Mouse (Mus musculus) hindbrain, embryonic 14.5 days (tissue): ENCODE results near the gene Zfp526. TPM values are rescaled to one million over a fixed set of nuclear protein-coding genes. Genes with fewer than 3 reads are reported as not detected.

Source experiments
- ATAC-seq: fragments of 200-750 bp; cut with Nextera tagmentation; 2 replicates; pipeline ENCODE4 v1.8.0; 2017; ENCODE audit warnings: moderate number of reproducible peaks, mild to moderate bottlenecking, moderate TSS enrichment, moderate library complexity; ENCODE audit not compliant: low FRiP score
- DNase-seq: peaks from one replicate; pipeline ENCODE4 v3.0.0-alpha.2; 2015; ENCODE audit warnings: low spot score
- H3K27ac ChIP-seq: fragments of 300-500 bp; sonication (generic); 2 replicates; pipeline ENCODE4 v1.5.1; 2014; ENCODE audit warnings: mild to moderate bottlenecking, moderate library complexity
- H3K27me3 ChIP-seq: fragments of 300-500 bp; sonication (generic); 2 replicates; pipeline ENCODE4 v1.6.1; 2014; ENCODE audit warnings: mild to moderate bottlenecking, low read length, mixed read lengths; ENCODE audit not compliant: control insufficient read depth, insufficient read depth
- H3K36me3 ChIP-seq: fragments of 300-500 bp; sonication (generic); replicated peaks from 2 replicates; pipeline ENCODE4 v1.6.1; 2014; ENCODE audit not compliant: control insufficient read depth, insufficient read depth
- H3K4me1 ChIP-seq: fragments of 300-500 bp; sonication (generic); replicated peaks from 2 replicates; pipeline ENCODE4 v1.6.1; 2014; ENCODE audit warnings: antibody characterized with exemption, low read length, mixed read lengths; ENCODE audit not compliant: control insufficient read depth, insufficient read depth
- H3K4me2 ChIP-seq: fragments of 300-500 bp; sonication (generic); replicated peaks from 2 replicates; pipeline ENCODE4 v1.6.1; 2014; ENCODE audit warnings: mild to moderate bottlenecking, moderate library complexity
- H3K4me3 ChIP-seq: fragments of 300-500 bp; sonication (generic); replicated peaks from 2 replicates; pipeline ENCODE4 v1.5.1; 2014; ENCODE audit warnings: mild to moderate bottlenecking, low read length
- H3K9ac ChIP-seq: fragments of 300-500 bp; sonication (generic); 2 replicates; pipeline ENCODE4 v1.6.1; 2014
- H3K9me3 ChIP-seq: fragments of 300-500 bp; sonication (generic); 2 replicates; pipeline ENCODE4 v1.6.1; 2016; ENCODE audit warnings: low read length; ENCODE audit not compliant: control insufficient read depth
- WGBS: fragments of 180-500 bp; shearing (Covaris S2); extraction: QIAGEN DNeasy Blood & Tissue Kit; methylation state at CpG from one replicate; pipeline ENCODE4 v1.1.7; 2014; 5-methylcytosine and 5-hydroxymethylcytosine counted together
- polyA plus RNA-seq: library from polyadenylated mRNA; unstranded; fragments of >200 nt; fragmentation: Nextera tagmentation; extraction: Ambion mirVana; gene quantifications from 2 replicates; pipeline ENCODE4 v1.2.1, GENCODE M21; 2014

The Zfp526 gene
- polyA plus RNA-seq, 1 experiment from 2014 or later, result 2.4 TPM

DNA sequence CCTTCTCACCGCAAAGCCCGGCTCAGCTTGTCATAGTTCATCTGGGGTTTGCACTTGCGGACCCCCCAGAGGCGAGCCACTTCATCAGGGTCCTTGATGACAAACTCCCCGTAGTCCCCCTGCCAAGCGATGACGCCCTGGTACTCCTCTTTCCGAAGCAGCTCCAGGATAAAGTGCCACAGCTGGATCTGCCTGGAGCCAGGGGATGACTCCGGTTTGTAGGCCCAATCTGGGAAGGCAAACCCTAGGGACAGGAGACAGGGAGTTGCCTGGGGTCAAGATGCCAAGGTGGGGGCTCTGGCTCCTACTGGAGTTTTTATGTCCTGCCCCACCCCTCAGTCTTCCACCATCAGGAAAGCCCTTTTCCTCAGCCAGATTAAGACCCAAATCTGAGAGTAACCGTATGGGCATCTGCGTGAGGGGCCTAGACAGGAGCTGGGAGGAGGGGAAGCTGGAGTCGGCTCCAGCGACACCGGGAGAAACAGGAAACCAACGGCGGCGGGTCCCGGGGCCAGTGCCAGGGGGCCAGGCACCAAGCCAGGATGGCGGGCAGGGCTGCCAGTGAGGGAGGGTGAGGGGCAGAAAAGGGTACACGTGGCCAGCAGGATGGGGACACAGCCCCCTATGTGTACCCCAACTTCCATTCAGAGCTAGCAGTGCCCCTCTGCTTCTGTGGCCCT, 25.0 kb downstream of the Zfp526 start:
- Histone ChIP-seq H3K4me2 (peak overlapping the region; percentile 100), H3K36me3 (no peaks in the 10 kb centered on the region; the same call in 1 of the 2 replicates), H3K4me3 (peak overlapping the region; percentile 76; the same call in 1 of the 2 replicates), H3K4me1 (peaks cover 26% of the 10 kb centered on the region), H3K9me3 (no peaks in the 10 kb centered on the region), H3K27ac (peak overlapping the region; percentile 88), H3K9ac (peak overlapping the region; percentile 74; the same call in 1 of the 2 replicates), H3K27me3 (no peaks in the 10 kb centered on the region)
- WGBS, result 64% methylated on average over 20 of the region's 20 CpGs
- ATAC-seq, result no peak
- DNase-seq, result peak; percentile 43

- peak overlapping the region; percentile 88 for H3K27ac ChIP-seq
- peak overlapping the region; percentile 74 for H3K9ac ChIP-seq
- no peaks in the 10 kb centered on the region for H3K27me3 ChIP-seq
- ATAC-seq (no peak), DNase-seq (no peak)
- peak overlapping the region; percentile 76; the same call in 1 of the 2 replicates for H3K4me3 ChIP-seq
- H3K4me2 ChIP-seq, result peak overlapping the region; percentile 100
- 63% methylated on average over 4 of the region's 4 CpGs for WGBS
- no peaks in the 10 kb centered on the region; the same call in 1 of the 2 replicates for H3K36me3 ChIP-seq
- no peaks in the 10 kb centered on the region for H3K9me3 ChIP-seq
- peaks cover 31% of the 10 kb centered on the region for H3K4me1 ChIP-seq
Measured at GRCm38 (mm10) chr7:25246759-25247137, 25.5 kb downstream of the Zfp526 start.

- Histone ChIP-seq H3K9me3 (no peaks in the 10 kb centered on the region), H3K27ac (peak overlapping the region; percentile 88), H3K27me3 (no peaks in the 10 kb centered on the region), H3K4me3 (peak overlapping the region; percentile 76), H3K4me2 (peak overlapping the region; percentile 100), H3K4me1 (peaks cover 36% of the 10 kb centered on the region), H3K36me3 (no peaks in the 10 kb centered on the region; the same call in 1 of the 2 replicates), H3K9ac (peak overlapping the region; percentile 74)
- no peak for DNase-seq
- WGBS, result 18% methylated on average over 3 of the region's 3 CpGs
- ATAC-seq, result no peak
Measured at GRCm38 (mm10) chr7:25247498-25247897, 26.3 kb downstream of the Zfp526 start.

GRCm38 (mm10) chr7:25248018-25248647, 26.9 kb downstream of the Zfp526 start:
- Histone ChIP-seq H3K9ac (peak overlapping the region; percentile 74), H3K4me3 (peak overlapping the region; percentile 76), H3K4me1 (peaks cover 36% of the 10 kb centered on the region), H3K4me2 (peak overlapping the region; percentile 100), H3K36me3 (no peaks in the 10 kb centered on the region; the same call in 1 of the 2 replicates), H3K9me3 (no peaks in the 10 kb centered on the region), H3K27ac (peak overlapping the region; percentile 88), H3K27me3 (no peaks in the 10 kb centered on the region)
- ATAC-seq (peak; percentile 25; the same call in 1 of the 2 replicates), DNase-seq (no peak)
- 2% methylated on average over 18 of the region's 18 CpGs for WGBS

GRCm38 (mm10) chr7:25248846-25249313, 27.7 kb downstream of the Zfp526 start:
- H3K9ac ChIP-seq, result peak overlapping the region; percentile 74
- H3K4me1 ChIP-seq, result peaks cover 36% of the 10 kb centered on the region
- WGBS, result 0% methylated on average over 25 of the region's 25 CpGs
- H3K4me2 ChIP-seq, result peak overlapping the region; percentile 100
- peak overlapping the region; percentile 76 for H3K4me3 ChIP-seq
- DNase-seq (no peak), ATAC-seq (peak; percentile 7; the same call in 1 of the 2 replicates)
- peak overlapping the region; percentile 88 for H3K27ac ChIP-seq
- H3K36me3 ChIP-seq, result no peaks in the 10 kb centered on the region; the same call in 1 of the 2 replicates
- no peaks in the 10 kb centered on the region for H3K9me3 ChIP-seq
- H3K27me3 ChIP-seq, result no peaks in the 10 kb centered on the region

GRCm38 (mm10) chr7:25249314-25250140, 28.3 kb downstream of the Zfp526 start:
- ATAC-seq (peak; percentile 49; the same call in 1 of the 2 replicates), DNase-seq (peak; percentile 60)
- 1% methylated on average over 41 of the region's 73 CpGs for WGBS
- Histone ChIP-seq H3K9me3 (no peaks in the 10 kb centered on the region), H3K4me3 (peak overlapping the region; percentile 76), H3K4me1 (peaks cover 36% of the 10 kb centered on the region), H3K4me2 (peak overlapping the region; percentile 100), H3K27ac (peak overlapping the region; percentile 88), H3K9ac (peak overlapping the region; percentile 74), H3K36me3 (no peaks in the 10 kb centered on the region; the same call in 1 of the 2 replicates), H3K27me3 (no peaks in the 10 kb centered on the region)

GRCm38 (mm10) chr7:25250141-25250972, 29.1 kb downstream of the Zfp526 start, which contains the start of gene Erf:
Gene Erf (minus strand): TSS chr7:25250761.
- DNase-seq (peak; percentile 86), ATAC-seq (peak; percentile 81)
- H3K27me3 ChIP-seq, result no peaks in the 10 kb centered on the region
- no peaks in the 10 kb centered on the region for H3K36me3 ChIP-seq
- WGBS, result under 1% methylated on average over 76 of the region's 81 CpGs
- H3K4me3 ChIP-seq, result peak within 1 kb of the TSS; percentile 76
- H3K4me2 ChIP-seq, result peak within 1 kb of the TSS; percentile 100
- no peaks in the 10 kb centered on the region for H3K9me3 ChIP-seq
- peak within 1 kb of the TSS; percentile 74 for H3K9ac ChIP-seq
- H3K27ac ChIP-seq, result peak within 1 kb of the TSS; percentile 88
- peaks cover 36% of the 10 kb centered on the region for H3K4me1 ChIP-seq

GRCm38 (mm10) chr7:25251071-25251791, 30.0 kb downstream of the Zfp526 start:
- ATAC-seq, result peak; percentile 15; the same call in 1 of the 2 replicates
- no peaks in the 10 kb centered on the region for H3K36me3 ChIP-seq
- H3K27me3 ChIP-seq, result no peaks in the 10 kb centered on the region
- peak overlapping the region; percentile 41 for H3K9ac ChIP-seq
- H3K4me3 ChIP-seq, result peak overlapping the region; percentile 76
- peak overlapping the region; percentile 69 for H3K27ac ChIP-seq
- peak overlapping the region; percentile 100 for H3K4me2 ChIP-seq
- peaks cover 33% of the 10 kb centered on the region for H3K4me1 ChIP-seq
- DNase-seq, result no peak
- WGBS, result 2% methylated on average over 22 of the region's 22 CpGs
- no peaks in the 10 kb centered on the region for H3K9me3 ChIP-seq
